Mouse (Mus musculus): ENCODE results near the gene Fgfr2.

Fgfr2 gene

GRCm38 (mm10) chr7:130368827-130369641, 2754.1 kb downstream of the Fgfr2 start:
- no peak for DNase-seq (ENCODE audit: extremely low read depth, insufficient read length, low spot score)

GRCm38 (mm10) chr7:130368036-130368826, 2754.9 kb downstream of the Fgfr2 start:
- no peak for DNase-seq (ENCODE audit: extremely low read depth, insufficient read length, low spot score)

- no peak for DNase-seq (ENCODE audit: extremely low read depth, insufficient read length, low spot score)
These were observed 2755.7 kb downstream of the Fgfr2 start for GRCm38 (mm10) chr7:130367222-130368035.

- DNase-seq (ENCODE audit: extremely low read depth, insufficient read length, low spot score): no peak
These were observed 2757.4 kb downstream of the Fgfr2 start for GRCm38 (mm10) chr7:130365711-130366110.

- no peak for DNase-seq (ENCODE audit: extremely low read depth, insufficient read length, low spot score)
These were observed 2782.6 kb downstream of the Fgfr2 start for GRCm38 (mm10) chr7:130340412-130341152.

- DNase-seq (ENCODE audit: extremely low read depth, insufficient read length, low spot score): no peak
These were observed 2785.5 kb downstream of the Fgfr2 start for GRCm38 (mm10) chr7:130337601-130338000.

- no peak for DNase-seq (ENCODE audit: extremely low read depth, insufficient read length, low spot score)
These were observed 2787.6 kb downstream of the Fgfr2 start for GRCm38 (mm10) chr7:130335440-130336051.

- peak; percentile 37 for DNase-seq (ENCODE audit: extremely low read depth, insufficient read length, low spot score)
These were observed 2790.5 kb downstream of the Fgfr2 start for GRCm38 (mm10) chr7:130332515-130333220.

- DNase-seq (ENCODE audit: extremely low read depth, insufficient read length, low spot score): no peak
These were observed 2795.4 kb downstream of the Fgfr2 start for GRCm38 (mm10) chr7:130327603-130328365.

- DNase-seq (ENCODE audit: extremely low read depth, insufficient read length, low spot score): no peak
These were observed 2797.1 kb downstream of the Fgfr2 start for GRCm38 (mm10) chr7:130325983-130326433.

GRCm38 (mm10) chr7:130324716-130325401, 2798.3 kb downstream of the Fgfr2 start:
- DNase-seq (ENCODE audit: extremely low read depth, insufficient read length, low spot score): no peak

- DNase-seq (ENCODE audit: extremely low read depth, insufficient read length, low spot score): no peak
These were observed 2799.4 kb downstream of the Fgfr2 start for GRCm38 (mm10) chr7:130323766-130324165.

- DNase-seq (ENCODE audit: extremely low read depth, insufficient read length, low spot score): peak; percentile 47
These were observed 2803.2 kb downstream of the Fgfr2 start for GRCm38 (mm10) chr7:130319799-130320556.

GRCm38 (mm10) chr7:130316294-130316693, 2806.9 kb downstream of the Fgfr2 start:
- no peak for DNase-seq (ENCODE audit: extremely low read depth, insufficient read length, low spot score)

- no peak for DNase-seq (ENCODE audit: extremely low read depth, insufficient read length, low spot score)
These were observed 2807.9 kb downstream of the Fgfr2 start for GRCm38 (mm10) chr7:130315221-130315620.

- no peak for DNase-seq (ENCODE audit: extremely low read depth, insufficient read length, low spot score)
These were observed 2808.5 kb downstream of the Fgfr2 start for GRCm38 (mm10) chr7:130314658-130315057.

GRCm38 (mm10) chr7:130311362-130311761, 2811.8 kb downstream of the Fgfr2 start:
- DNase-seq (ENCODE audit: extremely low read depth, insufficient read length, low spot score): no peak
